Mouse (Mus musculus): ENCODE results near the gene Tsnaxip1.
"Not testable (repeated sequence)": the region's sequence is repeated elsewhere in the genome, so short reads cannot be mapped to it uniquely, and the experiment has no call there.

The Tsnaxip1 gene

DNA sequence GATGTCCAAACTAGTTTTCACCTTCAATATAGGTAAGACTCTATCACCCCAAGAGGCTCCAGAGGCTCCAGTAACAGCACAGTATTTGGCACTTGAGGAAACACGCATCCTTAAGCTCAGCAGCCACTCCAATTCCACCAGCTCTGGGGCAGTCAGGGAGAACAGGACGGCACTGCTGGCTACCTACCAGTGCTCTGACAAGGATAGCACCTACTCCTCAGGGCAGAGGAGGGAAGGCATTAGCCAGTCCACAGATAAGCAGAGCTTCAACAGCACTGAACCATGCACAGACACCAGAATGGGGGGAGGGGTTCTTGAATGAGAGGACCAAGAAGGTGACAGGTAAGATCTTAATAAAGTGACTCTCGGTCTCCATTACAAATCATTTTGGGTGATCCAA is 7.9 kb upstream of the Tsnaxip1 start:
- DNase-seq, result no peak

DNA sequence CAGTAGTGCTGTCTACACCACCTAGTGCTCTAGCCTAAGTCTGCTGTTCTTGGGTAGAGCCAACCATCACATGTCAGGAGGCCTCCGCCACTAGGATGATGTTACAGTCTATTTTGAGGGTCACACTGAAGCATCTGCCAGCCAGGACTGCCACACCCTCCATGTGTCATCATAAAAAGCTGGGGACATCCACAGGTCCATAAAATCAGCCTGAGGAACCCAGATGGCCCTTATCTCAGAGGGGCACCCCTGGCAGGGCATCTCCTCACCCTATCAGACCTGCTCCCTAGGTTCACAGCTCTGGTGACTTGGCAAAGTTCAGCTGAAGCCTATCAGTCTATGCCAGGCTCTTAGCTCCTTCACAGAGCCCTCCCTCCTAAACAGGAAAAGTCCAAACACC is 6.6 kb upstream of the Tsnaxip1 start:
- no peak for DNase-seq

DNA sequence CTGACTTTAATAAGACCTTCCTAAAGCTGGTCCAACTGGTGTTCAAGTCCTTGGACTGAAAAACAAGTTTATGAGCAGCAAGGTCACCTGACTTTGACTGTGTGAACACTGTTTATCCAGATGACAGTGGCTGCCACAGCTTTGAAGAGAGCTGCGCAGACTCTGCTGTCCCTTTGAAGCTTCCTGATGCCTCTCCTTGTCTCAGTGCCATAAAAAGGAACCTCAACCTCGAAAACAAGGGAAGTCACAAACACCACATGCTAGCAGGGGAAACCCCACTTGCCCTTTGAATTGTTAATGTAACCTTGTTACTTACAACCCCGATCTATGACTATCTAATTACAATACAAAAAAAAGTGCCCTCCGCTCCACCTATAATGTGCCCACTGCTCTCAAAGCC is 2.0 kb upstream of the Tsnaxip1 start:
- no peak for DNase-seq

DNA sequence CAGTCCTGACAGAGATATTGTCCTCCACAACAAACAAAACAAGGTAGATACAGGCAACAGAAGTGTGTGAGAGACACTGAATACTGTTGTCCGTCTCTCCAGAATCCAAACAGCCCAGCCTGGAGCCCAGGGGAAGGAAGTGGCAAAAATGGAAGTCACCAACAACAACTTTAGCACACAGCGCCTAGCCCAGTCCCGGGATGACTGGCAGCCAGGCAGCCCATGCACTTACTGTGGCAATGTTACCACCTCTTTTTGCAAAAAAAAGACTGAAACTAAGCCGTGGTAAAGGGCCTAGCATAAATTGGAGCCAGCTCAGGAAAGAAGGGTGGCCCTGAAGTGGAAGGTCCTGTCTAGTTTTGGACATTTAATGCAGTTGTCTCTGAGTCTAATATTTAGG is 1.2 kb upstream of the Tsnaxip1 start:
- no peak for DNase-seq

DNA sequence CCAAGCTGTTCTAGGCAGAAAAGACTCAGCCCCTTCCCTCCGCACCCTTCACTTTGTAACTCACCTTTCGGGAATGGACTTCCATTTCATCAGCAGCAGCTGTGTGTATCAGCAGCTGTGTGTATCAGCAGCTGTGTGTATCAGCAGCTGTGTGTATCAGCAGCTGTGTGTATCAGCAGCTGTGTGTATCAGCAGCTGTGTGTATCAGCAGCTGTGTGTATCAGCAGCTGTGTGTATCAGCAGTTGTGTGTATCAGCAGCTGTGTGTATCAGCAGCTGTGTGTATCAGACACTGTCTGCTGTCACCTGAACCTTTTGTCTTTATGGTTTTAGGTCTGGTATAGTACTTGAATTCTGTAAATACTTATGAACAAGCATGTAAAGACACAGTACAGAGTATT is 6.2 kb downstream of the Tsnaxip1 start:
- DNase-seq, result not testable (repeated sequence)

DNA sequence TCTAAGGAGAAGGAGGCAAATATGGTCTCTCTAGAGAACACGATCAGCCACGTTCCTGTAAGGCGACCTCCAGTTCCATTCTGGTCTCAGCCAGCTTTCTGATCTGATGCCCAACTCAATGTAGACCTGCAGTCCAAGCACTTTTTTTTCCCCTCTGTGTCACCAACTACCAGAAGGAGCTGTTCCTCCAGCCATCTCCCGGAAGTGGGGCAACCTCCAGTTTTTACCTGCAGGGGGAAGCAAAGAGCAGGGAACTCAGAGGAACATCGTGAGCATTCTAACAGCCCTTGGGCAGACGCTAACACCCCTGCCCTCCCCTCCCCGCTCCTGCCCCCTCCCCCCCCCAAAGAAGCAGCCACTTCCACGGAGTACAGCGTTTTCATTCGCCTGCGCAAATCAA is 7.8 kb downstream of the Tsnaxip1 start:
- peak; percentile 90 to 92 for DNase-seq

DNA sequence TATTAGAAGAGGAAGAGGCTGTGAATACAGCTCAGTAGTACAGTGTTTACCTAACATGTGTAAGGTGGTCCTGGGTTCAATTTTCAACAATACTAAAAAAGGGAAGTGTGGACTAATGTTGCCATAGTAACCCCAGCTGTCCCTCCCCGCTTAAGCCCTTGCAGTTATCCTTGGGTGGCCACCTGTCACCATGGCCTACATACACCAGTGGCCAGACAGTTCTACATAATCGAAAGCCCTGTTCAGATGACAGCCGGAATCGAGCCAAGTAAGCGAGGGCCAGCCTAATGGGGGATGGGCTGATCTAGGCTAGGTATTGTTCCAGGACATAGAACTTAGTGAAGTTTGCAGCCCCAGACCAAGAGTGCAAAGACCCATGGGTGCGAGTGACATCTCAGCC is 9.5 kb downstream of the Tsnaxip1 start:
- peak; percentile 50 to 52 for DNase-seq

DNA sequence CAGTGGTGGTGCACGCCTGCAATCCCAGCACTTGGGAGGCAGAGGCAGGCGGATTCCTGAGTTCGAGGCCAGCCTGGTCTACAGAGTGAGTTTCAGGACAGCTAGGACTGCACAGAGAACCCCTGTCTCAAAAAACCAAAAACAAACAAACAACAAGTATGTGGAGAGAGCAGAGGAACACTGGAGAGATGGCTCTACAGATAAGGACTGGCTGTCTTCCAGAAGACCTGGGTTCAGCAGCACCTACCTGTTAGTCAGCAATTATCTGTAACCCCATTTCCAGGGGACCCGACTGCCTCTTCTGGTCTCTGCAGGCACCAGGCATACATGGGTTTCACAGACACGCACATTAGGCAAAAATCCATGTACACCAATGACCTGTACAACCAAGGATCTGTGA is 11.7 kb downstream of the Tsnaxip1 start:
- DNase-seq, result no peak

DNA sequence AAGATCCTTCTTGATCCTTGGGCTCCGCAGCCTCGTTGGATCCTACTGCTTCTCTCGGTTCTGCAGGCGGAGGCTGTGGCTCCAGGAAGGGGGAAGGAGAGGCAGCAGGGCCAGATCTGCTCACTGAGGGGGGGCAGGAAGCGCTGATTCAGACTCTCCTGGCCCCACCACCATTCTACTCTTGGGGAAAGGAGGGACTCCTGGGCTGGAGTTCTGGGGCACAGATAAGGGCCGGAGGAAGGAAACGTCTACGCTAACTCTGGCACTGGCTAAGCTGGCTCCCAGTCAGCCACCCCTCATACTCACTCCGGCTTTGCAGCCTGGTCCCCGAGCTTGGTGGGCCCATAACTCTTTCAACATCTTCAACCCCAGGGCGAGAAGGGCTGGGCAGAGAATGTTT is 19.1 kb downstream of the Tsnaxip1 start:
- no peak for DNase-seq

DNA sequence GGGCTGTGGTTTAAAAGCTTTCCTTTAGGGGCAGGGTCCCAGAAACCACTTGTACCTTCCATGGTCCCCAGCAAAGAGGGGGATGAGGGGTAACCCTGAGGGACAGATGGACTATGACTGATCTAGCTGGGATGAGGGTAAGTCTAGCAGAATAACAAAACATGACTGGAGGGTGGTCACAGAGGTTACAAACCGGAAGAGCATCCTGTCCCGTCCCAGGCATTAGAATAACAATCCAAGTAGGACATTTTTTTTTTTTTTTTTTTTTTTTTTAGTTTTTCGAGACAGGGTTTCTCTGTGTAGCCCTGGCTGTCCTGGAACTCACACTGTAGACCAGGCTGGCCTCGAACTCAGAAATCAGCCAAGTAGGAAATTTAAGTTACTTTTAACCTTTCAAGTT is 22.5 kb downstream of the Tsnaxip1 start:
- DNase-seq, result no peak

DNA sequence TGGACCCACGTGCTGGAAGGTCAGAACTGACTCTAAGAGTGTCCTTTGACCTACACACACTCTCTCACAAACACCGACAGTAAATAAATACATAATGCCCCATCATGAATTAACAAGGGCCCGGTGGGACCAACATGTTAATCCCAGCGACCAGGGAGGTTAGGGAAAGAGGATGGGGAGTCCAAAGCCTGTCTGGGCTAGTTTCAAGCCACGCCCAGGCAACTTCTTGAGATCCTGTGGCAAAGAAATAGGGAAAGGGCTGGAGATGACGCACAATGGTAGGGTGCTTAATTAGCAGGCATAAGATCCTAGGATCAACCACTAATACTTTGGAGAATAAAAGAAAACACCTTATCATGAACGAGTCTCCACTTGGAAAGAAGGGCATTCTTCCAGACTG is 23.1 kb downstream of the Tsnaxip1 start:
- no peak for DNase-seq

DNA sequence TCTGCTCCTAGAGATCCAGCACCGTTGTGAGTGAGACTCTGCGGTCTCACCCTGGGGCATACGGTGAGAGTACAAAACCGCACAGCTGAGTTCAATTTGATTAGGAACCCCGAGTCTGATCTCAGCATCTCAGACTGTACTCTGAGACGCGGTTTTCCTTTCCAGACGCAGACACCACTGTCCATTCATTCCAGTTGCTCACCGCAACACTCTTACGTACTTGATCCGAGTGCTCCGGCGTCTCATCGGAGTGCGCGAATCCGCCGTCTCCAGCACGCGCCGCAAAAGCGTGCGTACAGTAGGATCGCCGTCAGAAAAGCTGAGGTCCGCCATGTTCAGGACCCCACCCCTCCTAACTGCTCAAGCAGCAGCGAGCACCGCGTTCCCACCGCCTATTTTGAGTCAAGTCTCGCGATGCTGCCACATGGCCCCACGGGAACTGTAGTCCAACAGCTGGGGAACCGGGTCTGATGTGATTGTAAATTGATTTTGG is 24.2 kb downstream of the Tsnaxip1 start:
- peak; percentile 87 to 88 for DNase-seq

DNA sequence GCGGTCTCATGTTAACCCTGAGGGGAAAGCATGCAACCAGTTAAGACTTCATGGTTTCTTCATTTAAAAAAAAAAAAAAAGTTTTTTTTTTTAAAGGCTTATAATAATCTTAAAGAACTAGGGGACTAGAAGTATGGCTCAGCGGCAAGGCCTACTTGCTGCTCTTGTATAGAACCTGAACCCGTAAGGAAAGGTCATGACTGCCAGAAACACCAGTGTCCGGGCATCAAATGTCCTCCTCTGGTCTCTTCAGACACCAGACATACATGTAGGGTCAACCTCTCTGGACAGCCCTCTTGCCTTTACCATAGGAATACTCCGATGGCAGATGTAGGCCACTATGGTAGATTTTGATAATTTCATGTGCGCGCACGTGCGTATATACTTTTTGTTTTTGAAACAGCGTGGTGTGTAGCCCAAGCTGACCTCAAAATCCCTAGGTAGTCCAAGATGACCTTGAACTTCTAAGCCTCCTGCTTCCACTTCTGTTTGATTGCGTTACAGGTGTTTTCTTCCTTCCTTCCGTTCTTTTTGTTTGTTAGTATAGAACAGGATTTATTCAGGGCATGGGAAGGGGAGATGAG is 24.7 kb downstream of the Tsnaxip1 start:
- no peak for DNase-seq

DNA sequence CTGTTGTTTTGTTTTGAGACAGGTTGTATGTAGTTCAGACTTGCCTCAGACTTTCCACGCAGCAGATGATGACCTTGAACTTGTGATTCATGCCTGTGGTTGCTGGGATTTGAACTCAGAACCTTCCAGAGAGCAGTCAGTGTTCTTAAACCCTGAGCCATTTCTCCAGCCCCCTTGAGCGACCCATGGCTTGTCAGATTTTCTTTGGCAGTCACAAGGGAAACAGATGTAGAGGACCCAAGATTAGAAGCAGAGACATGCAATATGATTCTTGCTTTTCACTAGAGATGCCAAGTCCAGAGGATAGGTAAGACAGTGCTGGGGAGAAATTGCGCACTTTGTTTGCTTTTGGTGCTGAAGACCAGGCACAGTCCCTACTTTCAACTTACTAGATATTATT is 25.6 kb downstream of the Tsnaxip1 start, which contains the start of gene Cenpt:
Gene Cenpt, minus strand, starts transcription at position 101 of the 400 bp plus-strand sequence.
- DNase-seq, result no peak

DNA sequence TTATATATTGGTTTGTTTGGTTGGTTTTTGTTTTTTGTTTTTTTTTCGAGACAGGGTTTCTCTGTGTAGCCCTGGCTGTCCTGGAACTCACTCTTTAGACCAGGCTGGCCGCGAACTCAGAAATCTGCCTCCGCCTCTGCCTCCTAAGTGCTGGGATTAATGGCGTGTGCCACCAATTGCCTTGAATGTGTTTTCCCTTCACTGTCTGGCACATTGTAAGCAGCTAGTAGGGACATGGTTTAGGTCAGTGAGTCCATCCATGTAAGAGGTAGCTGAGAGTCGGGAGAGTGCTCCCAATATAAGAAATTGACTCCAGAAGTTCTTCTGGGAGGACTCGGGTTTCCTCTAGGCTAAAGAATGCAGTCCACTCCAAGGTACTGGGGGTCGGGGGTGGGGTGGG is 26.8 kb downstream of the Tsnaxip1 start:
- no peak for DNase-seq

DNA sequence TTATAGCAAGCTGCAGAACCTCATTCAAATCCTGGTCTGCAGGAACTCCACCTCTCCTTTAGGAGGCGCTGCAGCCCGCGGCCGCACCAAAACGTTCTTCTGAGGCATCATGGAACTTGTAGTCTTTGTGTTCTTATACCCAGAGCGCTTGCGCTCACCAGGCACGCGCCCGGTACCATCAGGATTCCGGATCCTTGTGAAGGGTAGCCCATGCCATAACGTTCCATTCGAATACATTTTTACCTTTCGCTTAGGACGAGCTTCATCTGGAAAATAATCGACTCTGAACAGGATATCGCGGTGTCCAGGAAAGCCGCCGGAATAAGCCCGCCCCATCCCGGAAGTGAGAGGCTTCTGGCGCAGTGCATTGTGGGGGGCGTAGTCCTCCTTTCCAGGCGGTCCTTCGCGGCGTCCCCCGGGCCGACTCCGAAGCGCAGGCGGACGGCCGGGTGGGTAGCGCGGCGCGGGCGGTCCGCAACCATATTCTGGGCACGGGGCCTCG is 27.2 kb downstream of the Tsnaxip1 start, which contains the start of gene Thap11:
Gene Thap11, plus strand, starts transcription at position 418 of the 502 bp plus-strand sequence.
- DNase-seq, result peak; percentile 94

DNA sequence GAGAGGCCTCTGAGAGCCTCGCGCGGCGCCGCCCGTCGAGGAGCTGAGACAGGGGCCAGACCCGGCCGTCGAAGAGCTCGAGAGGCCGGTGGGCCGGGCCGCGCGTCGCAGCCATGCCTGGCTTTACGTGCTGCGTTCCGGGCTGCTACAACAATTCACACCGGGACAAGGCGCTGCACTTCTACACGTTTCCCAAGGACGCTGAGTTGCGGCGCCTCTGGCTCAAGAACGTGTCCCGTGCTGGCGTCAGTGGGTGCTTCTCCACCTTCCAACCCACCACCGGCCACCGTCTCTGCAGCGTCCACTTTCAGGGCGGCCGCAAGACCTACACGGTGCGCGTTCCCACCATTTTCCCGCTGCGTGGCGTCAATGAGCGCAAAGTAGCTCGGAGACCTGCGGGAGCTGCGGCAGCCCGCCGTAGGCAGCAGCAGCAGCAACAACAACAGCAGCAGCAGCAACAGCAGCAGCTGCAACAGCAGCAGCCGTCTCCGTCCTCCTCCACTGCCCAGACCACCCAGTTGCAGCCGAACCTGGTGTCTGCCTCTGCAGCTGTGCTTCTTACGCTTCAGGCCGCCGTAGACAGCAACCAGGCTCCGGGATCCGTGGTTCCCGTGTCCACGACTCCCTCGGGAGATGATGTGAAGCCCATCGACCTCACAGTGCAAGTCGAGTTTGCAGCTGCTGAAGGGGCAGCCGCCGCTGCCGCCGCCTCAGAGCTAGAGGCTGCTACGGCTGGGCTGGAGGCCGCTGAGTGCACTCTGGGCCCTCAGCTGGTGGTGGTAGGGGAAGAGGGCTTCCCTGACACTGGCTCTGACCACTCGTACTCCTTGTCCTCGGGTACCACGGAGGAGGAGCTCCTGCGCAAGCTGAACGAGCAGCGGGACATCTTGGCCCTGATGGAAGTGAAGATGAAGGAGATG is 28.0 kb downstream of the Tsnaxip1 start:
- DNase-seq, result peak; percentile 27 to 35

DNA sequence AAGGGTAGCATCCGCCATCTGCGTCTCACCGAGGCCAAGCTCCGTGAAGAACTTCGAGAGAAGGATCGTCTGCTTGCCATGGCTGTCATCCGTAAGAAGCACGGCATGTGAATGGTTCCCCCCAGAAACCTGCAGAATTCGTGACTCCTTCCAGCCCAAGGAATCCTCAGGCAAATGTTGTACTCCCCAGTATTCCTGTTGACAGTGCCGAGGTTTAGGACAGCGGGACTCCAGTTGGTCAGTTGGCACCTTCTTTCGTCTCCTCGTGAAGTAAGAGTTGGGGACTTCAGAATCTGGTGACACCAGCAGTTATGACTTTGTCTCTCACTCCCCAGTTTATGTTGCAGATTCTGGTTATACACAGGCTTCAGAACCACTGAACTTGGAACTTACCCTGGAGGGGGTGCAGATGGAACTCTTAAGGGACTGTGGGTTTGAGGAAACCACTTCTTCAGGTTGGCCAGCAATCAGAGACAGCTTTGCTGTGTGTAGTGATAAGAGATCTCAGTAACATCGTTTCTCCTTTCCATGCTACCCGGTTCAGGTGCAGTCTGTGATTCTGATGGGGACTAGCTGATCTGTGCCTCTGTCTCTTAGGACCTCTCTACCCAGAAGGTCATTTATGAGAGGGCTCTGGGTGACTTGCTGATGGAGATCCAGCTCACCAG is 28.8 kb downstream of the Tsnaxip1 start:
- no peak for DNase-seq

DNA sequence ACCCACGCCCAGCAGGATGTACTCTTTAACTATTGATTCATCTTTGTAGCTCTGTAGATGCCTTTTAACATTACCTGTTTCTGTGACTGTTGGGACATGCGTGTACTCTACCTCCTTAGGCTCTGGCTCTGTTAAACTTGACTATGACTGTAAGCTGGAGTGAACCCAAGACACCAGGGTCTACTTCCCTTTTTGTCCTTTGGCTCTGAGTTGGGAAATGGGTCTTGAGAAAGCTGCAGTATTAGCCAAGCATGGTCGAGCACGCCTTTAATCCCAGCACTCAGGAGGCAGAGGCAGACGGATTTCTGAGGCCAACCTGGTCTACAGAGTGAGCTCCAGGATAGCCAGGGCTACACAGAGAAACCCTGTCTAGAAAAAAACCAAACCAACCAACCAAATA is 31.0 kb downstream of the Tsnaxip1 start:
- DNase-seq, result no peak

DNA sequence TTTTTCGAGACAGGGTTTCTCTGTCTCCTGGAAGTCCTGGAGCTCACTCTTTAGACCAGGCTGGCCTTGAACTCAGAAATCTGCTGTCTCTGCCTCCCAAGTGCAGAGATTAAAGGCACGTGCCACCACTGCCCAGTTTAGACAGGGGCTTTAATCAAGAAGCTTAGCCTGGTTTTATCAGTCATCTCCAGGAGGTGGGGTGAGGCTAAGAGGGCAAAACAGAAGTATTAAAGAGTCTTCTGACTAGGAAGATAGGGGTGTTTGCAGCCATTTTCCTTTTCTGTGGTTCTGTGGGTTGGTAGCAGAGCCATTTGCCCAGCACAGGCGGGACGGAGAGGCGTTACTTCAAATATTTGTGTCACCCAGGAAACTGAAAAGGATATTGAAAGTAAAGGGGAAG is 31.8 kb downstream of the Tsnaxip1 start:
- DNase-seq, result no peak

DNA sequence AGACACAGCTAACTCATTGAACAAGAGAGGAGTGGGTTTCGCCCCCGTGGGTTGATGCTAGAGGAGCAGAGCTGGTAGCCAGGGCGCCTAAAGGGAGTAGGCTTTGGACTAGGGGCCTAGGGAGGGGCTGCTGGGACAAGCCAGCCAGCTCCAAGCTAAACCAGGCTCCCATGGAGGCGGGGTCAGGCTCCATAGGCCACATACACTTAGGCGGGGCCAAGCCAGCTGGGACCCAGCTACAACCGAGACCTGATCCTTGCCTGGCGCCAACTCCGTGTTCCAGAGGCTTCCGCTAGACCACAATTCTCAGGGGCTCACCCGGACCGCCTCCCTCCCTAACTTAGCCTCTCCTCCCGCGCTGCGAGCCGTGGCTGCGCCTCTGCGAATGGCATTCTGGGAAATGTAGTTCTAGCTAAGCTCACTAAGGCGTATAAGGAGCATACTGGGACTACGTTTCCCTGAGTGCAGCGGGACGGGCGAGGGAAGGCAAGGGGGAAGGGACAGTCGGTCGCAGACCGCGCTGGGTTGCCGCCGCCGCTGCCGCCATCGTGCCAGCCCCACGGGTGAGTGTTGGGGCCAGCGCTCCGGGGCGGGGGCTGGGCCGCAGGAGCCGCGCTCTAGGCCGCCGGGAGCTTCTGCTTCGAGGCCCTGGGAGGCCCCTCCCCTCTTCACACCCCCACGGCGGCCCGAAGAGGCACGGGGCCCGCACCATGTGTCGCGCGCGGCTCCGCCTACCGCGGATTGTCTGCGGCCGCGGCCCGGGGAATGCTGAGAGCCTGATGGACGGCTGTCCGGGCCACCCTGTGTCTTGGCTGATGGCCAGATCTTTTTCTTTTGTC is 32.8 kb downstream of the Tsnaxip1 start, which contains the start of gene Nutf2:
Gene Nutf2, plus strand, starts transcription at position 438 of the 839 bp plus-strand sequence.
- peak; percentile 86 for DNase-seq

DNA sequence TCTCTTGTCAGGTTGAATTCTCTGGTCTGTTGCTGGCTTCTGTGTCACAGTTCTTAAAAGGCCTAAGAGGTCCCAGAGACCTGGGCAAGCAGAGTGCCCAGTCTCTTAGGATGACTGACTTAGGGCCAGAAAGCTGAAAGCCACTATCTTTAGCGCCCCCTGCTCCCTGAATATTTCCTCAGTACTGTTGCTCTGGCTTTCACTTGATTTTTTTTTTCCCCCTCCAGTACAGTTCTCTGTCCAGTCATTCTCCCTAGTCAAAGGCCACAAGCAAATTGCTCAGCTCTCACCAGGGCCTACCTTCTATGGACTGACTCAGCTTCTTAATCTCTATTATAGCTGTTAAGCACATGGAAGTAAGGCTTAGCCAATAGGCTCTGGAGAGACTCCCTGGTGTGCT is 34.4 kb downstream of the Tsnaxip1 start:
- no peak for DNase-seq
